Mouse (Mus musculus): ENCODE data around the gene Wnt5b.

- TF ChIP-seq POLR2A (IDR thresholded peaks at IDR 0.05; ENCODE audit: extremely low read depth, insufficient read depth, low read length) (no peak), CTCF (IDR thresholded peaks at IDR 0.05; ENCODE audit: extremely low read depth, insufficient read depth, low read length) (no peak)
Observed at GRCm38 (mm10) chr6:119429311-119429710, 114.8 kb downstream of the Wnt5b start.
